Mouse (Mus musculus) small intestine, adult 2 months (tissue): ENCODE measurements around the gene Nrxn1. TPM values are rescaled to one million over a fixed set of nuclear protein-coding genes. Genes with fewer than 3 reads are reported as not detected.
A peak's percentile ranks its signal among the peaks of the same experiment; 100 is the strongest.

ENCODE experiments used
- H3K27ac ChIP-seq: fragments of 200-500 bp; 2 replicates; pipeline ENCODE4 v1.5.1; 2012; ENCODE audit warnings: low read depth, low read length, control low read depth, inconsistent platforms; ENCODE audit not compliant: insufficient read depth
- H3K27me3 ChIP-seq: fragments of 200-500 bp; 2 replicates; pipeline ENCODE4 v1.6.1; 2012; ENCODE audit warnings: mild to moderate bottlenecking, moderate library complexity, low read length, inconsistent platforms; ENCODE audit not compliant: control insufficient read depth, insufficient read depth
- H3K36me3 ChIP-seq: fragments of 200-500 bp; 2 replicates; pipeline ENCODE4 v1.6.1; 2012; ENCODE audit warnings: mild to moderate bottlenecking, low read length, control low read depth, inconsistent platforms; ENCODE audit not compliant: control insufficient read depth, insufficient read depth
- H3K4me1 ChIP-seq: fragments of 200-500 bp; 2 replicates; pipeline ENCODE4 v1.6.1; 2012; ENCODE audit warnings: low read length, inconsistent platforms, mixed read lengths; ENCODE audit not compliant: control insufficient read depth, insufficient read depth, insufficient read length
- H3K4me3 ChIP-seq: fragments of 200-500 bp; 2 replicates; pipeline ENCODE4 v1.5.1; 2012; ENCODE audit warnings: low read depth, mild to moderate bottlenecking, control low read depth, inconsistent platforms, low read length, moderate library complexity
- CTCF ChIP-seq: fragments of 200-500 bp; IDR thresholded peaks from 2 replicates; pipeline ENCODE4 v1.5.1; 2012; ENCODE audit warnings: low read depth, mild to moderate bottlenecking, control low read depth, inconsistent platforms, low read length, moderate library complexity, mixed read lengths; ENCODE audit not compliant: insufficient replicate concordance, insufficient read length; ENCODE audit errors: extremely low read depth
- POLR2A ChIP-seq: fragments of 200-500 bp; IDR thresholded peaks from 2 replicates; pipeline ENCODE4 v1.6.1; 2012; ENCODE audit warnings: low read depth, mild to moderate bottlenecking, control low read depth, inconsistent platforms, low read length, moderate library complexity
- WGBS: fragments of 180-500 bp; shearing (Covaris S2); methylation state at CpG from one replicate; pipeline ENCODE4 v1.1.7; 2018; 5-methylcytosine and 5-hydroxymethylcytosine counted together
- polyA plus RNA-seq: library from polyadenylated mRNA; depleted of rRNA; stranded (reverse); fragments of >200 nt; gene quantifications from 2 replicates; pipeline ENCODE4 v1.2.3, GENCODE M21; 2012

The Nrxn1 gene
- polyA plus RNA-seq, 1 experiment: 0.39 TPM

- TF ChIP-seq POLR2A: no peak
- TF ChIP-seq CTCF: peak; percentile 32; the same call in 1 of the 2 replicates
- H3K4me3 ChIP-seq: no peak overlapping the region
- no peak overlapping the region for H3K27ac ChIP-seq
- H3K27me3 ChIP-seq: no peaks in the 10 kb centered on the region
- WGBS: 47% methylated on average over 12 of the region's 12 CpGs
- no peaks in the 10 kb centered on the region for H3K36me3 ChIP-seq
- no peaks in the 10 kb centered on the region for H3K4me1 ChIP-seq
Measured at GRCm38 (mm10) chr17:90583826-90584534, 508.9 kb downstream of the Nrxn1 start.

GRCm38 (mm10) chr17:90583196-90583595 lies 509.7 kb downstream of the Nrxn1 start:
- Histone ChIP-seq H3K4me3 (no peak overlapping the region), H3K4me1 (no peaks in the 10 kb centered on the region), H3K27ac (no peak overlapping the region), H3K27me3 (no peaks in the 10 kb centered on the region), H3K36me3 (no peaks in the 10 kb centered on the region)
- TF ChIP-seq POLR2A: no peak
- TF ChIP-seq CTCF: no peak
- WGBS: 74% methylated on average over 3 of the region's 3 CpGs

- Histone ChIP-seq H3K36me3 (no peaks in the 10 kb centered on the region), H3K4me3 (no peak overlapping the region), H3K27me3 (no peaks in the 10 kb centered on the region), H3K27ac (no peak overlapping the region), H3K4me1 (no peaks in the 10 kb centered on the region)
- WGBS: 64% methylated on average over 2 of the region's 2 CpGs
- TF ChIP-seq POLR2A: no peak
- no peak for TF ChIP-seq CTCF
Measured at GRCm38 (mm10) chr17:90569877-90570276, 523.0 kb downstream of the Nrxn1 start.

GRCm38 (mm10) chr17:90565186-90565585 lies 527.7 kb downstream of the Nrxn1 start:
- Histone ChIP-seq H3K4me1 (no peaks in the 10 kb centered on the region), H3K27ac (no peak overlapping the region), H3K27me3 (no peaks in the 10 kb centered on the region), H3K4me3 (no peak overlapping the region), H3K36me3 (no peaks in the 10 kb centered on the region)
- TF ChIP-seq POLR2A (no peak), CTCF (no peak)
- WGBS: 82% methylated on average over 2 of the region's 2 CpGs

GRCm38 (mm10) chr17:90556376-90556775 lies 536.5 kb downstream of the Nrxn1 start:
- H3K4me1 ChIP-seq: no peaks in the 10 kb centered on the region
- H3K4me3 ChIP-seq: no peak overlapping the region
- H3K27ac ChIP-seq: no peak overlapping the region
- H3K36me3 ChIP-seq: no peaks in the 10 kb centered on the region
- TF ChIP-seq POLR2A (no peak), CTCF (no peak)
- no peaks in the 10 kb centered on the region for H3K27me3 ChIP-seq

- WGBS: 74% methylated on average over 4 of the region's 4 CpGs
- H3K4me1 ChIP-seq: no peaks in the 10 kb centered on the region
- no peak overlapping the region for H3K4me3 ChIP-seq
- no peaks in the 10 kb centered on the region for H3K27me3 ChIP-seq
- H3K27ac ChIP-seq: no peak overlapping the region
- no peaks in the 10 kb centered on the region for H3K36me3 ChIP-seq
- TF ChIP-seq POLR2A (no peak), CTCF (no peak)
Measured at GRCm38 (mm10) chr17:90550415-90550814, 542.5 kb downstream of the Nrxn1 start.

- WGBS: 82% methylated on average over 4 of the region's 4 CpGs
- no peaks in the 10 kb centered on the region for H3K27me3 ChIP-seq
- no peaks in the 10 kb centered on the region for H3K36me3 ChIP-seq
- H3K4me3 ChIP-seq: no peak overlapping the region
- H3K4me1 ChIP-seq: no peaks in the 10 kb centered on the region
- TF ChIP-seq POLR2A (no peak), CTCF (no peak)
- H3K27ac ChIP-seq: no peak overlapping the region
Measured at GRCm38 (mm10) chr17:90546806-90547205, 546.1 kb downstream of the Nrxn1 start.
